Mouse (Mus musculus): ENCODE results near the gene Qrfp. TPM values are rescaled to one million over a fixed set of nuclear protein-coding genes. Genes with fewer than 3 reads are reported as not detected.

Gene Qrfp
- polyA plus RNA-seq, 1 experiment from 2014 or later = 0.25 TPM

DNA sequence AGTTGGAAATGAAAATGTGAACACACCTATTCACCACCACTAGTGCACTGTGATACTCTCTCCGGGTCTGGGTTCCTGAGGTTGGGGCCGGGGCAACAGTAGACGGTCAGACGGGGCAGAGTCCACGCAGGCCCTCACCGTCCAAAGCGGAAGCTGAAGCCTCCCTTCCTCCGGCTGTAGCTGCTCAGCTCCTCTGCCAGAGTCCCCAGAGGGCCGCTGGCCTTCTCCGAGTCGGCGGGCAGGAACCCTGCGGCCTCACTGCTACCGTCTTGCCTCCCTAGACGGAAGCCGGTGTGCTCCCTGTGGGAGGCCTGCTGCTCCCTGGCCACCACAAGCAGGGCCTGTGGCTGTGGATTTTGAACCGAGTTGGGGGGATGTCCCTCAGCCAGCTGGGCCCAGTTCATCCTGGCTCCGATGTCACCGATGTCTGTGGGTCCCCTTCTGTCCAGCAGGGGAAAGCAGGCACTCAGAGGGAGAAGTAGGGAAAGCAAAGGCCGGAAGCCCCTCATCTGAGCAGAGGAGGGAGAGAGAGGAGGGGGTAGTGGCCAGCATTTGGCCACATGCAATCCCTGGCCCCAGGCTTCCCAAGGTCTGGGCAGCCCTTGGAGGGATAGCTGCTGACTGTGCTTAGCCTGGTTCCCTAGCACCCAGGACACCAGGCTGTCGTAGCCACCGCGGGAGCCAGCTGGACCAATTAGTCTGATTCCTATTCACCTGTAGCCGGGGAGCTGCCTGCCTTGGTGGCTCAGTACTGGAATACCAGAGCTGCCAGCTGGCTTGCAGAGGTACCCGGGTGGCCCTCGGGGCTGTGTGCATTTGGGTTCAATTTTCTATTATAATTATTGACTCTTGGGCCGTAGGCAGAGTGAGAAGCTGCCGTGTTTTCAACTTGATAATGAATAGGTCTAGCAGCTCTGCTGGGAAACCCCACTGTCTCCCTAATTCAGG, 1.7 kb downstream of the Qrfp start:
- Histone ChIP-seq H3K4me3 (ENCODE audit: low read depth, low read length) (no peak overlapping the region), H3K9ac (replicated peaks; ENCODE audit: low read depth, low read length) (no peak overlapping the region), H3K36me3 (ENCODE audit: control insufficient read depth, insufficient read depth, low read length) (peaks cover 12% of the 10 kb centered on the region), H3K9me3 (ENCODE audit: control insufficient read depth, low read depth, low read length) (no peaks in the 10 kb centered on the region), H3K27me3 (ENCODE audit: control insufficient read depth, insufficient read depth, low read length) (no peaks in the 10 kb centered on the region), H3K4me1 (ENCODE audit: control insufficient read depth, insufficient read depth, low read length) (0 out of 2 replicates have a peak, but pooled peaks cover 5% of the 10 kb centered on the region), H3K27ac (ENCODE audit: low read length) (no peak overlapping the region), H3K4me2 (replicated peaks; ENCODE audit: low read depth, low read length) (no peak overlapping the region)
- ATAC-seq (ENCODE audit: insufficient number of reproducible peaks, insufficient read depth, low FRiP score, low read depth) = no peak; the same call in 1 of the 2 replicates
- 50% methylated on average over 27 of the region's 28 CpGs for WGBS

DNA sequence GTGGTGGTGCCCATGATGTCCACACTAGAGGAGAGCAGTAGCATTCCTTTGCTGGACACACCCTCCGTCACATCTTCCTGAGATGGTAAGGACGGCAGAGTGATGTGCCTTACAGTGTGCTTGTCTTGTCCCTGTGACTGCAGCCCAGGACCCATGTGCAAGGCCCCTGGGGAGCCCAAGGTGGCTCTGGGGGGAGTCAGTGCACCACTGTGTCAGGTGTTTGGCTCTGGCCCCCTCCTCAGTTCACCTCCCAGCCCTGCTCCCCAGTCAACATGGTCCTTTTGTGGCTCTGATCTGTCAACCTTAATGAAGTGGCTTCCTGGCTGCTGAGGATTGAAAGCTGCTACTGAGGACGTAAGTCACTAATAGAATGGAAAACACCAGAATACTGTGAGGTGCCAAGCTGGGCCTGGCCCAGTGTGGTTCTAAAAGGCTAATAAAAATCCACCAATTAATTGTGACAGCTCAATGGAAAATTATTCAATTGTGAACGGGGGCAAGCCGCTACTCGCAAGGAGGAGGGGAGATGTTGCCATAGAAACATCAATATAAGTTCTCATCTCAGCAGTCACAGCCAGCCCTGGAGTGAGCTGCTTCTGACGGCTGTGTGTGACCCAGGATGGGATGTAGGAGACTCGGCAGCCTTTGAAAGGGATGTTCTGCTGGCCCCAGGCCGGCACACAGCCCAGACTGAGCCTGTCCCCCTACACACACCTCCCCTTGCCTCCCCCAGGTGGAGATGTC, 3.6 kb downstream of the Qrfp start:
- Histone ChIP-seq H3K9ac (replicated peaks; ENCODE audit: low read depth, low read length) (no peak overlapping the region), H3K27ac (ENCODE audit: low read length) (no peak overlapping the region), H3K36me3 (ENCODE audit: control insufficient read depth, insufficient read depth, low read length) (peaks cover 31% of the 10 kb centered on the region), H3K27me3 (ENCODE audit: control insufficient read depth, insufficient read depth, low read length) (no peaks in the 10 kb centered on the region), H3K4me1 (ENCODE audit: control insufficient read depth, insufficient read depth, low read length) (0 out of 2 replicates have a peak, but pooled peaks cover 5% of the 10 kb centered on the region), H3K4me2 (replicated peaks; ENCODE audit: low read depth, low read length) (no peak overlapping the region), H3K4me3 (ENCODE audit: low read depth, low read length) (no peak overlapping the region), H3K9me3 (ENCODE audit: control insufficient read depth, low read depth, low read length) (no peaks in the 10 kb centered on the region)
- no peak for ATAC-seq (ENCODE audit: insufficient number of reproducible peaks, insufficient read depth, low FRiP score, low read depth)
- 48% methylated on average over 9 of the region's 9 CpGs for WGBS

DNA sequence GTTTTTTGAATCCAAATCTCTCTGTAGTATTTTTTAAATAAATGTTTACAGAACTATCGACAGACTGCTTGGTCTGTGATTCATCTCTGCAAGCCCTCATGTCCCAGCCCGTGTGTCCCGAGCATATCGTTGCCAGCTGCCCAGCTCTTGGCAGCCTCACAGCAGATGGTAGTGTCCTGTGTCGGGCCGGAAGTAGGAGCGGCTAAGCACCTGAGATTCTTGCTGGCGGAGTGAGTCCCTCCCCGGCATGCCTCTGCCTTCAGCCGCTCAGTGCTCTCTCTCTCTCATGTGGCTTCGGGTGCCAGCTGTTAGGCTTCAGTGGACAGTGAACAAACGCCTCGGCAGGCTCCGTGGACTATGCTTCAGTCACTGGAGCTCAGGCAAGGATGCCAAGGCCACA, 6.9 kb downstream of the Qrfp start:
- H3K27ac ChIP-seq (ENCODE audit: low read length) = no peak overlapping the region
- 51% methylated on average over 14 of the region's 14 CpGs for WGBS
- no peak overlapping the region for H3K4me2 ChIP-seq (replicated peaks; ENCODE audit: low read depth, low read length)
- no peak overlapping the region for H3K4me3 ChIP-seq (ENCODE audit: low read depth, low read length)
- H3K9me3 ChIP-seq (ENCODE audit: control insufficient read depth, low read depth, low read length) = no peaks in the 10 kb centered on the region
- ATAC-seq (ENCODE audit: insufficient number of reproducible peaks, insufficient read depth, low FRiP score, low read depth) = no peak
- no peak overlapping the region for H3K9ac ChIP-seq (replicated peaks; ENCODE audit: low read depth, low read length)
- no peaks in the 10 kb centered on the region for H3K4me1 ChIP-seq (ENCODE audit: control insufficient read depth, insufficient read depth, low read length)
- peaks cover 64% of the 10 kb centered on the region for H3K36me3 ChIP-seq (ENCODE audit: control insufficient read depth, insufficient read depth, low read length)
- no peaks in the 10 kb centered on the region for H3K27me3 ChIP-seq (ENCODE audit: control insufficient read depth, insufficient read depth, low read length)

DNA sequence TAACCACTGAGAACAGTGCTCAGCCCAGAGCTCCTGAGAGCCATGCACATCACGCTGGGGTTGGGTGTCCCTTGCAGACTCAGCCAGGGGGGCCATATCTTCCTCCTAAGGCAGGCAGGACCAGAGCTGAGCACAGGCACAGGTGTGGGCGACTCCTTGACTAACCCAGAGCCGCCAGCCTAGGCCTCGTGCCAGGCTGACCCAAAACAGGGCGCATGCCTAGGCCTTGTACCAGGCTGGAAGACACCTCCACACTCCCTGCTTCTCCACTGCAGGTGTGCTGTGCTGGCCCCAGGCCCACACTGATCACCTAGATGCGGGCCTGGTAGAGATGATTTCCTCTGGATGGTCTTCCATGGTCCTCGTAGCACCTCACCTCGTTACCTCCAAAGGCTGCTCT, 7.6 kb downstream of the Qrfp start:
- H3K4me1 ChIP-seq (ENCODE audit: control insufficient read depth, insufficient read depth, low read length) = no peaks in the 10 kb centered on the region
- ATAC-seq (ENCODE audit: insufficient number of reproducible peaks, insufficient read depth, low FRiP score, low read depth) = no peak

DNA sequence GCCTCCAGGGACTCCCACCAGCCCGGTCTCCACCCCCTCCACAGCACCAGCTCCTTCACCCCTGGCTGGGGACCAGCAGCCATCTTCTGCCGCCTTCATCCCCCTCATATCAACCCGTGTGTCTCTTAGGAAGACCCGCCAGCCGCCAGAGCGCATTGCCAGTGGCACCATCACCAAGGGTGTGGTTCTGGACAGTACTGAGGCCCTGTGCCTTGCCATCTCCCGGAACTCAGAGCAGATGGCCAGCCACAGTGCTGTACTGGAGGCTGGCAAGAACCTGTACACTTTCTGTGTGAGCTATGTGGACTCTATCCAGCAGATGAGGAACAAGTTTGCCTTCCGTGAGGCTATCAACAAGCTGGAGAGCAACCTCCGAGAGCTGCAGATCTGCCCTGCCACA, 9.0 kb downstream of the Qrfp start:
- H3K4me3 ChIP-seq (ENCODE audit: low read depth, low read length) = no peak overlapping the region
- WGBS = 92% methylated on average over 9 of the region's 9 CpGs
- no peak overlapping the region for H3K9ac ChIP-seq (replicated peaks; ENCODE audit: low read depth, low read length)
- no peaks in the 10 kb centered on the region for H3K9me3 ChIP-seq (ENCODE audit: control insufficient read depth, low read depth, low read length)
- no peak overlapping the region for H3K4me2 ChIP-seq (replicated peaks; ENCODE audit: low read depth, low read length)
- H3K4me1 ChIP-seq (ENCODE audit: control insufficient read depth, insufficient read depth, low read length) = no peaks in the 10 kb centered on the region
- ATAC-seq (ENCODE audit: insufficient number of reproducible peaks, insufficient read depth, low FRiP score, low read depth) = no peak
- H3K27me3 ChIP-seq (ENCODE audit: control insufficient read depth, insufficient read depth, low read length) = no peaks in the 10 kb centered on the region
- peaks cover 80% of the 10 kb centered on the region for H3K36me3 ChIP-seq (ENCODE audit: control insufficient read depth, insufficient read depth, low read length)
- no peak overlapping the region for H3K27ac ChIP-seq (ENCODE audit: low read length)

More for the DNA sequence above, 7.6 kb downstream of the Qrfp start:
- H3K4me3 ChIP-seq (ENCODE audit: low read depth, low read length) = no peak overlapping the region
- no peak overlapping the region for H3K4me2 ChIP-seq (replicated peaks; ENCODE audit: low read depth, low read length)
- no peak overlapping the region for H3K27ac ChIP-seq (ENCODE audit: low read length)
- H3K9ac ChIP-seq (replicated peaks; ENCODE audit: low read depth, low read length) = no peak overlapping the region
- H3K27me3 ChIP-seq (ENCODE audit: control insufficient read depth, insufficient read depth, low read length) = no peaks in the 10 kb centered on the region
- 88% methylated on average over 8 of the region's 8 CpGs for WGBS
- no peaks in the 10 kb centered on the region for H3K9me3 ChIP-seq (ENCODE audit: control insufficient read depth, low read depth, low read length)
- peaks cover 70% of the 10 kb centered on the region for H3K36me3 ChIP-seq (ENCODE audit: control insufficient read depth, insufficient read depth, low read length)

DNA sequence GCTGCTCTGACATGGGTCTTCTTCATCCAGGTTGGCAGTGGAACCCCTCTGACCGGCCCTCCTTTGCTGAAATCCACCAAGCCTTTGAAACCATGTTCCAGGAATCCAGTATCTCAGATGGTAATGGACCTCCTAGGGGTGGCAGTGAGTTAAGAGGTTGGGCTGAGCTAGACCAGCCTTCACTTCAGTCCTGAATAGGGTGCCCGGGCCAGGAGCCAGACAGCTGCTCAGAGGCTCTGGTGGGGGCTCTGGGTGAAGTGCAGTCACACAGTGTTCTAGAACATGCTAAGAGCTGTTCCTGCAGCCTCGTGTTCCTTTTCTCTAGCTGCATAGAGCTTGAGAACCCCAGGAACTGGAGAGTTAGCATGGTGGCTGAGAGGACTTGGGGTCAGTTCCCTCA, 13.4 kb downstream of the Qrfp start:
- WGBS = 83% methylated on average over 3 of the region's 3 CpGs
- no peak for ATAC-seq (ENCODE audit: insufficient number of reproducible peaks, insufficient read depth, low FRiP score, low read depth)

DNA sequence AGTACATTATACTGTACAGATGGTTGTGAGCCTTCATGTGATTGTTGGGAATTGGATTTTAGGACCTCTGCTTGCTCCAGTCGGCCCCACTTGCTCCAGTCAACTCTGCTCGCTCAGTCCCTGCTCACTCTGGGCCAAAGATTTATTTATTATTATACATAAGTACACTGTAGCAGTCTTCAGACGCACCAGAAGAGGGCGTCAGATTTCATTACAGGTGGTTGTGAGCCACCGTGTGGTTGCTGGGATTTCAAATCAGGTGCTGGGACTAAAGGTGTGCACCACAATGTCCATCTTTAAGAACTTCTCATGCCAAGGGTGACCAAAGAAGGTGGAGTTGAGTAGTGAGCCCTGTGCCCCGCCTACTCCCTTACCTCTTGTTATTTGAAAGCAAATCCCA, 17.8 kb downstream of the Qrfp start:
- no peak overlapping the region for H3K27ac ChIP-seq (ENCODE audit: low read length)
- no peaks in the 10 kb centered on the region for H3K4me1 ChIP-seq (ENCODE audit: control insufficient read depth, insufficient read depth, low read length)
- H3K4me2 ChIP-seq (replicated peaks; ENCODE audit: low read depth, low read length) = no peak overlapping the region
- H3K9ac ChIP-seq (replicated peaks; ENCODE audit: low read depth, low read length) = no peak overlapping the region
- H3K4me3 ChIP-seq (ENCODE audit: low read depth, low read length) = no peak overlapping the region
- peaks cover 87% of the 10 kb centered on the region for H3K36me3 ChIP-seq (ENCODE audit: control insufficient read depth, insufficient read depth, low read length)
- 79% methylated on average over 6 of the region's 6 CpGs for WGBS
- no peaks in the 10 kb centered on the region for H3K9me3 ChIP-seq (ENCODE audit: control insufficient read depth, low read depth, low read length)
- no peaks in the 10 kb centered on the region for H3K27me3 ChIP-seq (ENCODE audit: control insufficient read depth, insufficient read depth, low read length)
- no peak for ATAC-seq (ENCODE audit: insufficient number of reproducible peaks, insufficient read depth, low FRiP score, low read depth)

More for the DNA sequence above, 13.4 kb downstream of the Qrfp start:
- H3K4me3 ChIP-seq (ENCODE audit: low read depth, low read length) = no peak overlapping the region
- H3K9ac ChIP-seq (replicated peaks; ENCODE audit: low read depth, low read length) = no peak overlapping the region
- no peak overlapping the region for H3K4me2 ChIP-seq (replicated peaks; ENCODE audit: low read depth, low read length)
- H3K9me3 ChIP-seq (ENCODE audit: control insufficient read depth, low read depth, low read length) = no peaks in the 10 kb centered on the region
- no peaks in the 10 kb centered on the region for H3K4me1 ChIP-seq (ENCODE audit: control insufficient read depth, insufficient read depth, low read length)
- H3K27me3 ChIP-seq (ENCODE audit: control insufficient read depth, insufficient read depth, low read length) = no peaks in the 10 kb centered on the region
- no peak overlapping the region for H3K27ac ChIP-seq (ENCODE audit: low read length)
- H3K36me3 ChIP-seq (ENCODE audit: control insufficient read depth, insufficient read depth, low read length) = peaks cover 92% of the 10 kb centered on the region

DNA sequence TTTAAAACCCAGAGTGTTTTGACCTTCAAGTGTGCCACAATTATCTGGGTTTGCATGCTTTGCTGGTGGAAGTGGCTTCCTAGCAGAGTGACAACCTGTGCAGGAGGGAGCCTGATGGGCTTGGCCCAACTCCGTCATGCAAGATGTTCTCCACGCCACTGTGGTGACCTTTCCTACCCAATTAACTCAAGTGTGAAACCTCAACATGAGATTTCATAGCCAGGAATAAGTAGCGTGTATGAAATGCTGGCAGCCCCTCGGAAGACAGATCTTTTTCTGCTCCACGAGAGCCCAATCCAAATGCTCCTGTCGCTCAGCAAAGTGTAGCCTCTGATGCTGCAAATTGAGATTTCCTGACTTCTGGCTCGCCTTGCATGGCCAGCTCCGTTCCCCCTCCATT, 19.1 kb downstream of the Qrfp start:
- H3K4me3 ChIP-seq (ENCODE audit: low read depth, low read length) = no peak overlapping the region
- H3K36me3 ChIP-seq (ENCODE audit: control insufficient read depth, insufficient read depth, low read length) = peaks cover 87% of the 10 kb centered on the region
- H3K27me3 ChIP-seq (ENCODE audit: control insufficient read depth, insufficient read depth, low read length) = no peaks in the 10 kb centered on the region
- ATAC-seq (ENCODE audit: insufficient number of reproducible peaks, insufficient read depth, low FRiP score, low read depth) = no peak
- no peak overlapping the region for H3K9ac ChIP-seq (replicated peaks; ENCODE audit: low read depth, low read length)
- no peak overlapping the region for H3K4me2 ChIP-seq (replicated peaks; ENCODE audit: low read depth, low read length)
- no peaks in the 10 kb centered on the region for H3K4me1 ChIP-seq (ENCODE audit: control insufficient read depth, insufficient read depth, low read length)
- no peak overlapping the region for H3K27ac ChIP-seq (ENCODE audit: low read length)
- no peaks in the 10 kb centered on the region for H3K9me3 ChIP-seq (ENCODE audit: control insufficient read depth, low read depth, low read length)
- 90% methylated on average over 8 of the region's 8 CpGs for WGBS

Data from stomach, embryonic 14.5 days (tissue).